Mouse (Mus musculus) mouse embryonic stem cell (cell line): ENCODE results near the gene Zfp366.

Source experiments
- in situ Hi-C, 2 experiments: fragments of 300-500 bp; cut with MboI; formaldehyde crosslinking; loops; 1 replicate in 1 of 2; 3 replicates in 1 of 2; pipeline ENCODE4 v1.14.3; 2019 to 2020; ENCODE audit warnings: low sequenced_read_pairs in 2 of 2, low pct_unique_long_range_greater_than_20kb in 1 of 2, mixed read lengths in 1 of 2; ENCODE audit not compliant: unreplicated experiment in 1 of 2

Gene Zfp366

GRCm38 (mm10) chr13:99277521-99277920 is 92.9 kb downstream of the Zfp366 start:
- in situ Hi-C loops, result no loop called here

GRCm38 (mm10) chr13:99278511-99278910 is 93.9 kb downstream of the Zfp366 start:
- in situ Hi-C loops, result no loop called here

DNA sequence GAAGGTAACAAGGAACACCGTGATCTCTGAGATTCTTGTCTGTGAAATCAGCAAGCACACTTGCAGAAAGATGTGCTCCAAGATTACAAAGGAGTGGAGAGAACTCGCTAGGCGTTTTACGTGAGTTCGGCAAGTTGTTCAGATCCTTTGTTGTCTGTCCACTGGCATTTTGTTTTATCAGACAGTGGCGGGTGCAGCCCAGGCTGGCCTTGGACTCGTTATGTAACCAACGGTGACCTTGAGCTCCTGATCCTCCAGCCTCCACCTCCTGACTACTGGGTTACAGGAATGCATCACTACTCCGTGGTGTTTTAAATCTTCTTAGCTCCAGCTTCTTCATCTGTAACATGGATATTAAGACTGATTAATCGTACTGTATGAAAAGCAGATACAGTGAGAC is 94.7 kb downstream of the Zfp366 start:
- in situ Hi-C loops, result no loop called here

GRCm38 (mm10) chr13:99282961-99283360 is 98.3 kb downstream of the Zfp366 start:
- in situ Hi-C loops, result no loop called here

- in situ Hi-C loops, result no loop called here
Measured at GRCm38 (mm10) chr13:99283916-99284315, 99.3 kb downstream of the Zfp366 start.

DNA sequence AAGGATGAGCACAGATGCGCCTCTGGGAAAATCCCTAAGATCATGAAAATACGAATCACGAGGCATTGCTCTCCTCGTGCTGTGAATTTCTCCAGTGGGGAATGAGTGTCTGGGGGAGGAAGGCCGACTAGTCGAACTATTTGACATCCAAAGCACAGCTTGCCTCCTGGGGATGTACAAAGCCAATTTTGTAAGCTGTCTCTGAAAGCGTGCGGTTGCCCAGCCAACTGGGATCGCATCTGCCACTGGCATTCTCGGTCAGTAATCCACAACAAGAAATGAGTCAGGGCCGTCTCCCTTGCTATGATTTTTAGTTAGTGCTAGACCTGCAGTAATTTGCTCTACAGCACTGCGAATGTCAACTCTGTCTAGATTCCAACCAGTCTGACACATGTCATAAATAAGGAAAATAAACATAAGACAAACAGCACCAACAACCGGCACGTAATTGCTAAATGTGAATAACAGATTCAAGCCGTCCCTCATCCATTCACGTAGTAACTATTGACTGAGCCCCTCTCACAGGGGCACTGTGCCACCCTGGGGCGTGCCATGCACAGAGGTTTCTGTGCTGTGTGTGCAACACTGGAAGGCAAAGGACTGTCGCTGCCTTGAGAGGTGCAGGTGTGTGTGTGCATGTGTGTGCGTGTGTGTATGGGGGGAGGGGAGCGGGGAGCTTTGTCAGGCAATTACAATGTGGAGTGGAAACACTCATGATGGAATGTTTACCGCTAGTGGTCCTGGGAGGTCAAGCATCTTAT is 100.0 kb downstream of the Zfp366 start:
- in situ Hi-C loops, result no loop called here

GRCm38 (mm10) chr13:99285241-99285640 is 100.6 kb downstream of the Zfp366 start:
- in situ Hi-C loops, result no loop called here

- in situ Hi-C loops, result no loop called here
Measured at GRCm38 (mm10) chr13:99287207-99287606, 102.6 kb downstream of the Zfp366 start.

- in situ Hi-C loops, result no loop called here
Measured at GRCm38 (mm10) chr13:99287786-99288185, 103.2 kb downstream of the Zfp366 start.

GRCm38 (mm10) chr13:99290766-99291165 is 106.1 kb downstream of the Zfp366 start:
- in situ Hi-C loops, result no loop called here

DNA sequence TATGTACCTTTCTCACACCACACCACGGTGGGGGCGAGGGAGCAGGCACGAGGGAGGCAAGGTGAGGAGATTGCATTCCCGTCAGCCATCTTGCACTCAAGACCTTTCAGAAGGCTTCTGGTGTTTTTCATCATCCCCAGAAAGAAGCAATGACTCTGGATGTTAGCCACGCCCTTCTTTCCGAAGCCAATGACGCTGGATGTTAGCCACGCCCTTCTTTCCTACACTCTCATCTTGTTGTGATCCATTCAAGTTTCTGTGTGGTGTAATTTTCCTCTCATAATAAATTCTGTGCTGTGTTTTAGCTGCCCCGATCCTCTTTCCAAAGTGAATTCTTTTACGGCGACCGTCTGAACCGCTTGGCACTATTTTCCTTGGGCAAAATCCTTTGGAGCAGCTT is 109.6 kb downstream of the Zfp366 start:
- in situ Hi-C loops, result no loop called here

GRCm38 (mm10) chr13:99299921-99300320 is 115.3 kb downstream of the Zfp366 start:
- in situ Hi-C loops, result loop anchor here in 1 of 2 experiments (25.0 kb wide), 1 partner anchor 463 kb away; no protein-coding TSS in a partner anchor
